Comparison of ENCODE assay signal across 23 mouse cellular contexts in genomic region chr12:40385301-40385700, GRCm38 (mm10).
"Had no signal": no experiment of that assay in that cellular context is flagged by ENCODE, and none has a peak within 500 bp of the region (broad histone marks: within the 10 kb centered on the region; RNA-seq: fewer than 3 reads in every experiment).

No protein-coding gene starts in this region.

- DNase-seq: gastrocnemius, postnatal 14 days; gastrocnemius, postnatal 36 days; heart, adult 18-20 months; heart, postnatal 10 days; kidney, adult 11 months; kidney, adult 2 months; kidney, adult 9 months; kidney, postnatal 14 days; kidney, postnatal 36 days; layer of hippocampus, adult 9-11 months; layer of hippocampus, postnatal 36 days; left cerebral cortex, postnatal 4 days had no signal

- H3K4me2 ChIP-seq: heart, embryonic 12.5 days; hindbrain, embryonic 13.5 days; kidney, embryonic 15.5 days; limb, embryonic 13.5 days; limb, embryonic 15.5 days; liver, embryonic 11.5 days had no signal

- H3K27ac ChIP-seq: heart, embryonic 10.5 days; hindbrain, embryonic 13.5 days; kidney, embryonic 15.5 days; kidney, postnatal 0 days; limb, embryonic 13.5 days; limb, embryonic 15.5 days; liver, embryonic 14.5 days had no signal

- ATAC-seq: hindbrain, embryonic 16.5 days; intestine, embryonic 16.5 days had no signal

- H3K27me3 ChIP-seq: heart, embryonic 12.5 days; hindbrain, embryonic 13.5 days; kidney, embryonic 15.5 days; limb, embryonic 13.5 days; limb, embryonic 15.5 days had no signal

- H3K36me3 ChIP-seq: heart, embryonic 10.5 days; heart, embryonic 12.5 days; hindbrain, embryonic 13.5 days; kidney, embryonic 15.5 days; limb, embryonic 13.5 days; limb, embryonic 15.5 days had no signal

- H3K9ac ChIP-seq: heart, embryonic 12.5 days; hindbrain, embryonic 13.5 days; kidney, embryonic 15.5 days; limb, embryonic 13.5 days; limb, embryonic 15.5 days; liver, embryonic 14.5 days had no signal

- H3K9me3 ChIP-seq: heart, embryonic 10.5 days; heart, embryonic 12.5 days; hindbrain, embryonic 13.5 days; kidney, embryonic 15.5 days; limb, embryonic 13.5 days; limb, embryonic 15.5 days had no signal

- H3K4me3 ChIP-seq: heart, embryonic 10.5 days; heart, embryonic 12.5 days; hindbrain, embryonic 13.5 days; kidney, embryonic 15.5 days; limb, embryonic 13.5 days; limb, embryonic 15.5 days had no signal
